Mouse (Mus musculus): ENCODE results near the gene Hcfc2. TPM values are rescaled to one million over a fixed set of nuclear protein-coding genes. Genes with fewer than 3 reads are reported as not detected.

Gene Hcfc2
- polyA plus RNA-seq (2012; rRNA removed; ENCODE audit: low replicate concordance), result 11.3 and 14.3 TPM in 2 replicates

GRCm38 (mm10) chr10:82695956-82696355 lies at the start of gene Hcfc2:
Gene Hcfc2, plus strand, starts transcription at chr10:82696160.

GRCm38 (mm10) chr10:82690494-82690893 lies 5.5 kb upstream of the Hcfc2 start, which contains the start of gene Glt8d2:
Gene Glt8d2, minus strand, starts transcription at chr10:82690650.

GRCm38 (mm10) chr10:82763840-82764631 lies 68.1 kb downstream of the Hcfc2 start, which contains the start of gene Nfyb:
Gene Nfyb, minus strand, starts transcription at chr10:82764144.

Other genes with a start within 250 kb of the Hcfc2 start
- not detected in 2 replicates for gene Gm1553, start 203.5 kb upstream of the Hcfc2 start, polyA plus RNA-seq (2012; rRNA removed; ENCODE audit: low replicate concordance)
- 31.9 and 43.2 TPM in 2 replicates for gene 1190007I07Rik, start 72.9 kb upstream of the Hcfc2 start, polyA plus RNA-seq (2012; rRNA removed; ENCODE audit: low replicate concordance)
- 13.9 and 28.5 TPM in 2 replicates for gene Tdg, start 66.3 kb upstream of the Hcfc2 start, polyA plus RNA-seq (2012; rRNA removed; ENCODE audit: low replicate concordance)
- gene Glt8d2, start 5.5 kb upstream of the Hcfc2 start, polyA plus RNA-seq (2012; rRNA removed; ENCODE audit: low replicate concordance), result 4.1 and 10.1 TPM in 2 replicates
- gene Nfyb, start 68.0 kb downstream of the Hcfc2 start, polyA plus RNA-seq (2012; rRNA removed; ENCODE audit: low replicate concordance), result 6.9 and 11.7 TPM in 2 replicates
- 34.7 and 49.1 TPM in 2 replicates for gene Txnrd1, start 137.8 kb downstream of the Hcfc2 start, polyA plus RNA-seq (2012; rRNA removed; ENCODE audit: low replicate concordance)
- gene Eid3, start 170.5 kb downstream of the Hcfc2 start, polyA plus RNA-seq (2012; rRNA removed; ENCODE audit: low replicate concordance), result 0.40 and 0.75 TPM in 2 replicates